Mouse (Mus musculus): ENCODE results near the gene Hmgcs1. TPM values are rescaled to one million over a fixed set of nuclear protein-coding genes. Genes with fewer than 3 reads are reported as not detected.
"Not testable (repeated sequence)": the region's sequence is repeated elsewhere in the genome, so short reads cannot be mapped to it uniquely, and the experiment has no call there.

Gene Hmgcs1
- total RNA-seq, 2 experiments from 2014 or later: 23.7 to 26.7 TPM

- DNase-seq (ENCODE audit: low spot score): no peak
These were observed 14.1 kb downstream of the Hmgcs1 start for GRCm38 (mm10) chr13:119704280-119704679.

GRCm38 (mm10) chr13:119706278-119706880 is 16.2 kb downstream of the Hmgcs1 start:
- not testable (repeated sequence) for DNase-seq (ENCODE audit: low spot score)

- DNase-seq (ENCODE audit: low spot score): no peak
These were observed 16.8 kb downstream of the Hmgcs1 start for GRCm38 (mm10) chr13:119706953-119707352.

- DNase-seq (ENCODE audit: low spot score): no peak
These were observed 17.7 kb downstream of the Hmgcs1 start for GRCm38 (mm10) chr13:119707906-119708305.

GRCm38 (mm10) chr13:119708941-119709340 is 18.8 kb downstream of the Hmgcs1 start:
- no peak for DNase-seq (ENCODE audit: low spot score)

- DNase-seq (ENCODE audit: low spot score): no peak
These were observed 19.4 kb downstream of the Hmgcs1 start for GRCm38 (mm10) chr13:119709388-119710267.

- no peak for DNase-seq (ENCODE audit: low spot score)
These were observed 20.1 kb downstream of the Hmgcs1 start for GRCm38 (mm10) chr13:119710268-119710610.

- DNase-seq (ENCODE audit: low spot score): no peak
These were observed 22.3 kb downstream of the Hmgcs1 start for GRCm38 (mm10) chr13:119712463-119712862.

- no peak for DNase-seq (ENCODE audit: low spot score)
These were observed 23.1 kb downstream of the Hmgcs1 start for GRCm38 (mm10) chr13:119713107-119713787.

GRCm38 (mm10) chr13:119713821-119714220 is 23.6 kb downstream of the Hmgcs1 start:
- no peak for DNase-seq (ENCODE audit: low spot score)

- DNase-seq (ENCODE audit: low spot score): no peak
These were observed 25.9 kb downstream of the Hmgcs1 start for GRCm38 (mm10) chr13:119716105-119716504.

GRCm38 (mm10) chr13:119722447-119722846 is 32.3 kb downstream of the Hmgcs1 start:
- no peak for DNase-seq (ENCODE audit: low spot score)

- no peak for DNase-seq (ENCODE audit: low spot score)
These were observed 33.2 kb downstream of the Hmgcs1 start for GRCm38 (mm10) chr13:119723368-119723767.

- no peak for DNase-seq (ENCODE audit: low spot score)
These were observed 34.4 kb downstream of the Hmgcs1 start for GRCm38 (mm10) chr13:119724541-119724940.

GRCm38 (mm10) chr13:119727608-119728387 is 37.6 kb downstream of the Hmgcs1 start:
- DNase-seq (ENCODE audit: low spot score): no peak

- no peak for DNase-seq (ENCODE audit: low spot score)
These were observed 39.2 kb downstream of the Hmgcs1 start for GRCm38 (mm10) chr13:119729406-119729805.

- DNase-seq (ENCODE audit: low spot score): no peak
These were observed 41.3 kb downstream of the Hmgcs1 start for GRCm38 (mm10) chr13:119731448-119731847.

- DNase-seq (ENCODE audit: low spot score): no peak
These were observed 51.4 kb downstream of the Hmgcs1 start for GRCm38 (mm10) chr13:119741390-119742237.

- no peak for DNase-seq (ENCODE audit: low spot score)
These were observed 52.7 kb downstream of the Hmgcs1 start for GRCm38 (mm10) chr13:119742711-119743415.

GRCm38 (mm10) chr13:119743470-119743869 is 53.3 kb downstream of the Hmgcs1 start:
- DNase-seq (ENCODE audit: low spot score): no peak
